Mouse (Mus musculus) heart, postnatal 0 days (tissue): Measurements from ENCODE around the gene Abhd14a.

Source experiments
- CTCF ChIP-seq: IDR thresholded peaks from 2 replicates; pipeline ENCODE4 v1.5.1; 2016; ENCODE audit warnings: antibody characterized with exemption, control low read depth, low read depth
- EP300 ChIP-seq: IDR thresholded peaks from 2 replicates; pipeline ENCODE4 v1.6.1; 2016; ENCODE audit warnings: antibody characterized with exemption, low read depth

DNA sequence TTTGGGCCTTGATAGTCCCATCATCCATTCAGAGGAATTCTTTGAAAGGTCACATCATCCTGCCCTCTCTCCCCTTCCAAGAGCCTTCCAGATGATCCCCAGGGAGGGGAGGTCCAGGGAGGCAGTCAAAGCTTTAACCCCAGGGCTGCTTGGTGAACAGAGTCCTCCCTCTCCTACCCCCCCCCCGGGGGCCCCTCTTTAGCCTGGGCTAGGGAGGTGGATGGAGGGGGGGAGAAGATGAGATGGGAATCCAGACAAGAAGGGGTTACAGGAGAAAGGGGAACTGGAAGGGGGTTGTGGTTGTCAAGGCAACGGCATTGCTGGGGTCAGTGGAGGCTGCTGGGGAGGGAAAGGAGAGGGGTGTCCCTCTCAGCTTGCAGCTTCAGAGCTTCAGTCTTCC lies 26.9 kb downstream of the Abhd14a start:
- TF ChIP-seq CTCF (no peak), EP300 (no peak)
